Mouse (Mus musculus): ENCODE results near the gene Clk2. TPM values are rescaled to one million over a fixed set of nuclear protein-coding genes. Genes with fewer than 3 reads are reported as not detected.

The Clk2 gene
- polyA plus RNA-seq, 1 experiment: 79.4 TPM

DNA sequence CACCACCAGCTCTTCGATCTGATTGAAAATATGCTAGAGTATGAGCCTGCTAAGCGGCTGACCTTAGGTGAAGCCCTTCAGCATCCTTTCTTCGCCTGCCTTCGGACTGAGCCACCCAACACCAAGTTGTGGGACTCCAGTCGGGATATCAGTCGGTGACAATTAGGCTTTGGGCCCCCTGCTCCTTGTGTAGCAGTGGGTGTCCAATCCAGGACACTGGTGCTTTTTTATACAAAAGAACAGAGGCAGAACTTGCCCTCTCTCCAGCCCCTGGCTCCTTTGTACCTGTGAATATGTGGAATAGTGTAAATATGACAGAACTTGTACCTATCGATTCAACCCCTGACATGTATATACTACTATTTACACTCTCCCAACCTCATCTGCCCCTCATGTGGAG is 11.8 kb downstream of the Clk2 start:
- Histone ChIP-seq H3K4me1 (ENCODE audit: control insufficient read depth, insufficient read depth, low read length) (no peaks in the 10 kb centered on the region), H3K36me3 (ENCODE audit: control insufficient read depth, insufficient read depth, low read length, poor library complexity, severe bottlenecking) (peaks cover 54% of the 10 kb centered on the region), H3K9me3 (replicated peaks; ENCODE audit: control insufficient read depth, insufficient read depth, low read length, poor library complexity, severe bottlenecking) (no peaks in the 10 kb centered on the region), H3K4me3 (ENCODE audit: low read depth, low read length) (no peak overlapping the region), H3K9ac (ENCODE audit: low read depth, poor library complexity, severe bottlenecking) (no peak overlapping the region), H3K27me3 (ENCODE audit: control insufficient read depth, insufficient read depth, low read length, poor library complexity, severe bottlenecking) (no peaks in the 10 kb centered on the region), H3K27ac (ENCODE audit: insufficient read depth, low read length) (0 out of 2 replicates have a peak overlapping the region, but pooled peaks have one; percentile 17)
- no peak for TF ChIP-seq POLR2A (IDR thresholded peaks at IDR 0.05; ENCODE audit: insufficient read depth, low read length)
- no peak for TF ChIP-seq EP300 (IDR thresholded peaks at IDR 0.05; ENCODE audit: insufficient read depth, low read depth, low read length)
- TF ChIP-seq CTCF (IDR thresholded peaks at IDR 0.05; ENCODE audit: low read depth, low read length): no peak

DNA sequence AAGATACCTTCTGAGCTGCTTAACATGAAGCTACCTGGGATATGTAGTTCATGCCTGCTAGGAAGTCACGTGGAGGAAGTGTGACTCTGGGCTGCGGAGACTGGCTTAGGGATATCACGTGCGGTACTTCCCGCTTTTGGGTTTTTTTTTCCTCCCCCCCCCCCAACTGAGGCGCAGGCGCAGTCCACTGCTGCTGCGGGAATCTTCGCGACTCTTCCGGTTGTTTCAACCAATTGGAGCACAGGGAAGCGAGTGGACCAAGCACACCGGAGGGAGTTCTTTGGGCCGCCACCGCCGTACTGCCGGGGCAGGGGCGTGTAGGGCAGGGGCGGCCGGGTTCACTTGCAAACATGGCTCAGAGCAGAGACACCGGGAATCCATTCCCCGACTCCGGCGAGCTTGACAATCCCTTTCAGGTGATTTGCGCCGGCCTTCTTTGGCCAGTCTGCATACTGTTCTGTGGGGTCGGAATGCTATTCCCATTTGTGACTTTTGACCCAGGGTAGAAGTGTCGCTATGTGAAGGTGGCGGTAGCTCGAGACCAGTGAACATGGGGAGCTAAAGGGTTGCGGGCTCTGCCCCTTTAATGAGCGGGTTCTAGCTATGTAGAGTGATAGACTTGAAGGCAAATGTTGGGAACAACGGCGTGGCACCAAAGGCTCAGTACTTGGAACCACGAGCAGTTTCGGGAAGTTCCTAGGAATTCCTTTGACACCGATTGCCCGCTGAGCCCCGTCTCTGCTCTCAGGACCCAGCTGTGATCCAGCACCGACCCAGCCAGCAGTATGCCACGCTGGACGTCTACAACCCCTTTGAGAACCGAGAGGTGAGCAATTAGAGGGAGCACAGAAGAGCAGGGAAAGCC is 12.9 kb downstream of the Clk2 start, which contains the start of gene Scamp3:
Gene Scamp3 (plus strand): TSS at position 232 of the 865 bp plus-strand sequence.
- peak within 1 kb of the TSS; percentile 85 for H3K9ac ChIP-seq (ENCODE audit: low read depth, poor library complexity, severe bottlenecking)
- H3K9me3 ChIP-seq (replicated peaks; ENCODE audit: control insufficient read depth, insufficient read depth, low read length, poor library complexity, severe bottlenecking): no peaks in the 10 kb centered on the region
- H3K4me3 ChIP-seq (ENCODE audit: low read depth, low read length): peak within 1 kb of the TSS; percentile 94
- H3K36me3 ChIP-seq (ENCODE audit: control insufficient read depth, insufficient read depth, low read length, poor library complexity, severe bottlenecking): peaks cover 45% of the 10 kb centered on the region
- no peak for TF ChIP-seq POLR2A (IDR thresholded peaks at IDR 0.05; ENCODE audit: insufficient read depth, low read length)
- no peak for TF ChIP-seq CTCF (IDR thresholded peaks at IDR 0.05; ENCODE audit: low read depth, low read length)
- no peak for TF ChIP-seq EP300 (IDR thresholded peaks at IDR 0.05; ENCODE audit: insufficient read depth, low read depth, low read length)
- H3K4me1 ChIP-seq (ENCODE audit: control insufficient read depth, insufficient read depth, low read length): peaks cover 1% of the 10 kb centered on the region
- H3K27me3 ChIP-seq (ENCODE audit: control insufficient read depth, insufficient read depth, low read length, poor library complexity, severe bottlenecking): no peaks in the 10 kb centered on the region
- peak within 1 kb of the TSS; percentile 34; the same call in 1 of the 2 replicates for H3K27ac ChIP-seq (ENCODE audit: insufficient read depth, low read length)

DNA sequence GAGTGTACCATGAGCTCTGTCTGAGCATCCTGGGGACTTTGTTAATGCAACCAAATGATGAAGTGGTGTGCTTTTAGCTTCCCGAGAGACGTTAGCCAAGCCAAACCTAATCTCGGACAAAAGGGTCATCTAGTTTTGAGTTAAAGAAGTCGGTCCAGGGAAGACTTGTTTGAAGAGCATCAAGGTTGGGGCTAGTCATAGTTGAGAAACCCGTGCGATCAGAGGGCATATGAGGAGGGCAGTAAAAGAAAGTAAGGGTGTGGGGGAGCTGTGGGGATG is 13.5 kb downstream of the Clk2 start:
- H3K36me3 ChIP-seq (ENCODE audit: control insufficient read depth, insufficient read depth, low read length, poor library complexity, severe bottlenecking): peaks cover 40% of the 10 kb centered on the region
- H3K27ac ChIP-seq (ENCODE audit: insufficient read depth, low read length): 0 out of 2 replicates have a peak overlapping the region, but pooled peaks have one; percentile 32
- peak overlapping the region; percentile 85 for H3K9ac ChIP-seq (ENCODE audit: low read depth, poor library complexity, severe bottlenecking)
- no peaks in the 10 kb centered on the region for H3K27me3 ChIP-seq (ENCODE audit: control insufficient read depth, insufficient read depth, low read length, poor library complexity, severe bottlenecking)
- peaks cover 1% of the 10 kb centered on the region for H3K4me1 ChIP-seq (ENCODE audit: control insufficient read depth, insufficient read depth, low read length)
- peak overlapping the region; percentile 94 for H3K4me3 ChIP-seq (ENCODE audit: low read depth, low read length)
- no peaks in the 10 kb centered on the region for H3K9me3 ChIP-seq (replicated peaks; ENCODE audit: control insufficient read depth, insufficient read depth, low read length, poor library complexity, severe bottlenecking)
- no peak for TF ChIP-seq EP300 (IDR thresholded peaks at IDR 0.05; ENCODE audit: insufficient read depth, low read depth, low read length)
- TF ChIP-seq POLR2A (IDR thresholded peaks at IDR 0.05; ENCODE audit: insufficient read depth, low read length): no peak
- no peak for TF ChIP-seq CTCF (IDR thresholded peaks at IDR 0.05; ENCODE audit: low read depth, low read length)

DNA sequence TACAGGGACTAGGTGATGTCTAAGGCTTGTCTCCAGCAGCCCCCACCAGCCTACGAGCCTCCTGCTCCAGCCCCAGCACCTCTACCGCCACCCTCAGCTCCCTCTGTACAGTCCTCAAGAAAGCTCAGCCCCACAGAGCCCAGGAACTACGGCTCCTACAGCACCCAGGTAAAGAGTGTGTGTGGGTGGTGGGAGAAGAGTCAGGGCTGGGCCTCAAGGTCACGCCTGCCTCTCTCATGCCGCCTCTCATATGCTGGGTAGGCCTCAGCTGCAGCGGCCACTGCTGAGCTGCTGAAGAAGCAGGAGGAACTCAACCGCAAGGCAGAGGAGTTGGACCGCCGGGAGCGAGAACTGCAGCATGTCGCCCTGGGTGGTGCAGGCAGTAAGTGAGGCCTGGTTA is 14.5 kb downstream of the Clk2 start:
- Histone ChIP-seq H3K4me1 (ENCODE audit: control insufficient read depth, insufficient read depth, low read length) (peaks cover 1% of the 10 kb centered on the region), H3K27me3 (ENCODE audit: control insufficient read depth, insufficient read depth, low read length, poor library complexity, severe bottlenecking) (no peaks in the 10 kb centered on the region), H3K4me3 (ENCODE audit: low read depth, low read length) (no peak overlapping the region), H3K27ac (ENCODE audit: insufficient read depth, low read length) (no peak overlapping the region), H3K9ac (ENCODE audit: low read depth, poor library complexity, severe bottlenecking) (no peak overlapping the region), H3K9me3 (replicated peaks; ENCODE audit: control insufficient read depth, insufficient read depth, low read length, poor library complexity, severe bottlenecking) (no peaks in the 10 kb centered on the region), H3K36me3 (ENCODE audit: control insufficient read depth, insufficient read depth, low read length, poor library complexity, severe bottlenecking) (peaks cover 31% of the 10 kb centered on the region)
- TF ChIP-seq EP300 (IDR thresholded peaks at IDR 0.05; ENCODE audit: insufficient read depth, low read depth, low read length) (no peak), CTCF (IDR thresholded peaks at IDR 0.05; ENCODE audit: low read depth, low read length) (no peak), POLR2A (IDR thresholded peaks at IDR 0.05; ENCODE audit: insufficient read depth, low read length) (no peak)

DNA sequence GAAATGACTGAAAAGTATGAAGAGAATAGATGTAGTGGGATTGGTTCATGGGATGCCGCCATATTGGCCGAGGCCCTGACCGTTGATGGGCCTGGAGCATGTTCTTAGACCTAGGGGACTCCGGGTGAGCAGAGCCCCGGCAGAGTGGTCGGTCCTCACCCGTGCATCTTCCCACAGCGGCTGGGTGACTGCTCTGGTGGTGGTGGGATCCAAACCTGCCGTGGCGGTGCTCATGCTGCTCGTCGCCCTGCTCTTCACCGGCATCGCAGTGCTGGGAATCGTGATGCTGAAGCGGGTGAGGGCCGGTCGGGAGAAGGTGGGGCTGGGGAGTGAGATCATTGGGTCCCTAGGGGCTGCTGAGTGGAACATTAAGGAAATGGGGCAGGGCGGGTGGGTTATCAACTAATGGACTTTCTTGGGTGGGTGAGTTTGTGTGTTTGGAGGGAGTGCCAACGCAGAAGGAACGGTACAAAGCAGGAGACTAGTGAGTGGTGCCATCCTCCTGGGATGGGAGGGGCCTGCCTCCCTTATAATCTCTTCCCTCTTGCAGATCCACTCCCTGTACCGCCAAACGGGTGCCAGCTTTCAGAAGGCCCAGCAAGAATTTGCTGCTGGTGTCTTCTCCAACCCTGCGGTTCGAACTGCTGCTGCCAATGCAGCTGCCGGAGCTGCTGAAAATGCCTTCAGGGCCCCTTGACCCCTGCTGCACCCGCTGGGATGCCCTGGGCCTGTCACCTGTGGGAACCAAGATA is 17.3 kb downstream of the Clk2 start:
- H3K9me3 ChIP-seq (replicated peaks; ENCODE audit: control insufficient read depth, insufficient read depth, low read length, poor library complexity, severe bottlenecking): no peaks in the 10 kb centered on the region
- no peaks in the 10 kb centered on the region for H3K27me3 ChIP-seq (ENCODE audit: control insufficient read depth, insufficient read depth, low read length, poor library complexity, severe bottlenecking)
- 0 out of 2 replicates have a peak overlapping the region, but pooled peaks have one; percentile 6 for H3K9ac ChIP-seq (ENCODE audit: low read depth, poor library complexity, severe bottlenecking)
- H3K27ac ChIP-seq (ENCODE audit: insufficient read depth, low read length): no peak overlapping the region
- TF ChIP-seq EP300 (IDR thresholded peaks at IDR 0.05; ENCODE audit: insufficient read depth, low read depth, low read length) (no peak), POLR2A (IDR thresholded peaks at IDR 0.05; ENCODE audit: insufficient read depth, low read length) (no peak), CTCF (IDR thresholded peaks at IDR 0.05; ENCODE audit: low read depth, low read length) (no peak)
- H3K4me1 ChIP-seq (ENCODE audit: control insufficient read depth, insufficient read depth, low read length): peaks cover 4% of the 10 kb centered on the region
- H3K36me3 ChIP-seq (ENCODE audit: control insufficient read depth, insufficient read depth, low read length, poor library complexity, severe bottlenecking): peaks cover 6% of the 10 kb centered on the region
- peak overlapping the region; percentile 41 for H3K4me3 ChIP-seq (ENCODE audit: low read depth, low read length)

Measured in ES-Bruce4 (cell line).